Mouse (Mus musculus): ENCODE results near the gene Car4.
A peak's percentile ranks its signal among the peaks of the same experiment; 100 is the strongest.

- TF ChIP-seq CTCF (IDR thresholded peaks at IDR 0.05; ENCODE audit: borderline replicate concordance, control insufficient read depth, extremely low read depth, insufficient read depth, low read length, poor library complexity) (no peak), POLR2A (IDR thresholded peaks at IDR 0.05; ENCODE audit: control insufficient read depth, extremely low read depth, insufficient read depth, low read length, poor library complexity) (peak; percentile 48; the same call in 1 of the 2 replicates)
Observed at GRCm38 (mm10) chr11:84916053-84916702, 41.4 kb upstream of the Car4 start, which contains the start of gene Znhit3.

Measured in thymus, adult 2 months (tissue).